Mouse (Mus musculus): ENCODE data around the gene Mex3d.

- TF ChIP-seq CTCF (conservative IDR thresholded peaks at IDR 0.05; ENCODE audit: insufficient read depth, insufficient read length, low read depth, low read length) (no peak), POLR2A (IDR thresholded peaks at IDR 0.05; ENCODE audit: low read depth, low read length) (no peak)
These were observed 45.6 kb upstream of the Mex3d start for GRCm38 (mm10) chr10:80432936-80433512.
